Mouse (Mus musculus): Measurements from ENCODE around the gene Lonrf2. TPM values are rescaled to one million over a fixed set of nuclear protein-coding genes. Genes with fewer than 3 reads are reported as not detected.

Lonrf2 gene
- total and polyA plus RNA-seq, 2 experiments from 2014 or later, result 28.8 to 155 TPM

GRCm38 (mm10) chr1:38824926-38825325 is 11.6 kb downstream of the Lonrf2 start:
- Histone ChIP-seq H3K9me3 (ENCODE audit: low read length) (no peaks in the 10 kb centered on the region), H3K36me3 (ENCODE audit: insufficient read depth, low read length) (no peaks in the 10 kb centered on the region), H3K9ac (replicated peaks; ENCODE audit: low read length, poor library complexity, severe bottlenecking) (no peak overlapping the region), H3K27ac (ENCODE audit: low read depth, low read length) (no peak overlapping the region), H3K4me3 (ENCODE audit: low read depth, low read length) (no peak overlapping the region), H3K4me1 (ENCODE audit: insufficient read depth, low read length) (no peaks in the 10 kb centered on the region), H3K4me2 (ENCODE audit: low read depth, low read length, poor library complexity, severe bottlenecking) (no peak overlapping the region), H3K27me3 (ENCODE audit: insufficient read depth, low read length) (no peaks in the 10 kb centered on the region)
- no peak for TF ChIP-seq CTCF (IDR thresholded peaks at IDR 0.05)
- no peak for ATAC-seq (ENCODE audit: low FRiP score)
- WGBS, result 57% methylated on average over 2 of the region's 2 CpGs
- DNase-seq (ENCODE audit: low spot score), result no peak

GRCm38 (mm10) chr1:38823851-38824250 is 12.7 kb downstream of the Lonrf2 start:
- Histone ChIP-seq H3K4me3 (ENCODE audit: low read depth, low read length) (no peak overlapping the region), H3K4me1 (ENCODE audit: insufficient read depth, low read length) (no peaks in the 10 kb centered on the region), H3K9ac (replicated peaks; ENCODE audit: low read length, poor library complexity, severe bottlenecking) (no peak overlapping the region), H3K36me3 (ENCODE audit: insufficient read depth, low read length) (0 out of 2 replicates have a peak, but pooled peaks cover 2% of the 10 kb centered on the region), H3K27me3 (ENCODE audit: insufficient read depth, low read length) (no peaks in the 10 kb centered on the region), H3K27ac (ENCODE audit: low read depth, low read length) (no peak overlapping the region), H3K4me2 (ENCODE audit: low read depth, low read length, poor library complexity, severe bottlenecking) (no peak overlapping the region), H3K9me3 (ENCODE audit: low read length) (no peaks in the 10 kb centered on the region)
- ATAC-seq (ENCODE audit: low FRiP score) (no peak), DNase-seq (ENCODE audit: low spot score) (no peak)
- TF ChIP-seq CTCF (IDR thresholded peaks at IDR 0.05), result no peak
- 79% methylated on average over 2 of the region's 2 CpGs for WGBS

GRCm38 (mm10) chr1:38819691-38820090 is 16.8 kb downstream of the Lonrf2 start:
- Histone ChIP-seq H3K27ac (ENCODE audit: low read depth, low read length) (no peak overlapping the region), H3K36me3 (ENCODE audit: insufficient read depth, low read length) (peaks cover 8% of the 10 kb centered on the region; the same call in 1 of the 2 replicates), H3K27me3 (ENCODE audit: insufficient read depth, low read length) (no peaks in the 10 kb centered on the region), H3K9me3 (ENCODE audit: low read length) (no peaks in the 10 kb centered on the region), H3K4me2 (ENCODE audit: low read depth, low read length, poor library complexity, severe bottlenecking) (no peak overlapping the region), H3K9ac (replicated peaks; ENCODE audit: low read length, poor library complexity, severe bottlenecking) (no peak overlapping the region), H3K4me3 (ENCODE audit: low read depth, low read length) (no peak overlapping the region), H3K4me1 (ENCODE audit: insufficient read depth, low read length) (no peaks in the 10 kb centered on the region)
- no peak for TF ChIP-seq CTCF (IDR thresholded peaks at IDR 0.05)
- ATAC-seq (ENCODE audit: low FRiP score), result no peak
- no peak for DNase-seq (ENCODE audit: low spot score)

DNA sequence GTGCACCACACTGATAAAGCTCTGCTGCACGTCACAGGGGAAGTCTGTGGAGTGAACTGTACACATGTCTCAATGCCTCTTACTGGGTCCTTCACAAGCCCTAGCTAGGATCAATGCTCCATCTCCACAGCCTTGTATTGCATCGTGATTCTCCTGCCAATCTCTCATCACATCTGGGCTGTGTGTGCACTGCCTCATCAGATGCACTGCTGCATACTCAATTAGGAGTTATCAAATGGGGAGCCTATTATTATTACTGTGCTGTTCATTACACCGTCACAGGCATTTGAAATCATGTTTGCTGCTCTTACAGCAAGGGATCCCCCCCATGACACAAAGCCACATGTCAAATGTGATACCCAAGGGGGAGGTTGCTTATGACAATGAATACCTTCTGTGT is 18.8 kb downstream of the Lonrf2 start:
- no peak for DNase-seq (ENCODE audit: low spot score)
- peaks cover 16% of the 10 kb centered on the region for H3K36me3 ChIP-seq (ENCODE audit: insufficient read depth, low read length)
- no peak for ATAC-seq (ENCODE audit: low FRiP score)
- no peak overlapping the region for H3K4me2 ChIP-seq (ENCODE audit: low read depth, low read length, poor library complexity, severe bottlenecking)
- H3K9me3 ChIP-seq (ENCODE audit: low read length), result no peaks in the 10 kb centered on the region
- WGBS, result 57% methylated on average over 3 of the region's 3 CpGs
- H3K9ac ChIP-seq (replicated peaks; ENCODE audit: low read length, poor library complexity, severe bottlenecking), result no peak overlapping the region
- H3K27ac ChIP-seq (ENCODE audit: low read depth, low read length), result no peak overlapping the region
- no peak overlapping the region for H3K4me3 ChIP-seq (ENCODE audit: low read depth, low read length)
- H3K4me1 ChIP-seq (ENCODE audit: insufficient read depth, low read length), result no peaks in the 10 kb centered on the region
- TF ChIP-seq CTCF (IDR thresholded peaks at IDR 0.05), result no peak
- H3K27me3 ChIP-seq (ENCODE audit: insufficient read depth, low read length), result no peaks in the 10 kb centered on the region

- ATAC-seq (ENCODE audit: low FRiP score), result no peak
- H3K4me1 ChIP-seq (ENCODE audit: insufficient read depth, low read length), result no peaks in the 10 kb centered on the region
- no peak for TF ChIP-seq CTCF (IDR thresholded peaks at IDR 0.05)
- H3K27me3 ChIP-seq (ENCODE audit: insufficient read depth, low read length), result no peaks in the 10 kb centered on the region
- peaks cover 17% of the 10 kb centered on the region for H3K36me3 ChIP-seq (ENCODE audit: insufficient read depth, low read length)
- WGBS, result 75% methylated on average over 9 of the region's 9 CpGs
- no peak overlapping the region for H3K9ac ChIP-seq (replicated peaks; ENCODE audit: low read length, poor library complexity, severe bottlenecking)
- no peak overlapping the region for H3K4me3 ChIP-seq (ENCODE audit: low read depth, low read length)
- H3K27ac ChIP-seq (ENCODE audit: low read depth, low read length), result 0 out of 2 replicates have a peak overlapping the region, but pooled peaks have one; percentile 12
- H3K4me2 ChIP-seq (ENCODE audit: low read depth, low read length, poor library complexity, severe bottlenecking), result no peak overlapping the region
- H3K9me3 ChIP-seq (ENCODE audit: low read length), result no peaks in the 10 kb centered on the region
- no peak for DNase-seq (ENCODE audit: low spot score)
Observed at GRCm38 (mm10) chr1:38817268-38817667, 19.2 kb downstream of the Lonrf2 start.

DNA sequence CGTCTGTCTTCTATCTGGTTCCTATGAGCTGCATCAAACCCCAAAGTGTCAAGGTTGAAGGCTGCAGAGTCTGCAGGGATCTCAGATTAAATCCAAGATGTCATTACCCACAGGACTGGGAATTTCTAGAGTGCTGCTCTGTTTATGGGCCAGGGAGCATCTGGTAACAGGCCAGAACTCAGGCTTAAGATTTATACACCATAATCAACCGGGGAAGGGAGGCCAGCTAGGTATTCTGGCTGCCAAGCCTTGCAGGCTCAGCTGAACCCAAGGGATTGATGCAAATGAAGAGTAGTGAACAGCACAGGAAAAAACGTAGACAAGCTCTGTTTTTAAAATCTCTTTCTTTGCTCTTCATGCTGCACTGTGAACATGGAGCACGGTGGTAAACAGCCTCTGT is 20.2 kb downstream of the Lonrf2 start:
- 41% methylated on average over 4 of the region's 4 CpGs for whole genome bisulfite sequencing
- Histone ChIP-seq H3K4me1 (ENCODE audit: insufficient read depth, low read length) (no peaks in the 10 kb centered on the region), H3K9me3 (ENCODE audit: low read length) (no peaks in the 10 kb centered on the region), H3K27ac (ENCODE audit: low read depth, low read length) (peak overlapping the region; percentile 32; the same call in 1 of the 2 replicates), H3K9ac (replicated peaks; ENCODE audit: low read length, poor library complexity, severe bottlenecking) (no peak overlapping the region; the same call in 1 of the 2 replicates), H3K27me3 (ENCODE audit: insufficient read depth, low read length) (no peaks in the 10 kb centered on the region), H3K36me3 (ENCODE audit: insufficient read depth, low read length) (peaks cover 26% of the 10 kb centered on the region), H3K4me2 (ENCODE audit: low read depth, low read length, poor library complexity, severe bottlenecking) (no peak overlapping the region), H3K4me3 (ENCODE audit: low read depth, low read length) (no peak overlapping the region)
- DNase-seq (ENCODE audit: low spot score), result peak; percentile 57
- ATAC-seq (ENCODE audit: low FRiP score), result no peak
- TF ChIP-seq CTCF (IDR thresholded peaks at IDR 0.05), result no peak
